Mouse (Mus musculus): ENCODE results near the gene Hist1h3a. TPM values are rescaled to one million over a fixed set of nuclear protein-coding genes. Genes with fewer than 3 reads are reported as not detected.

Hist1h3a gene
- polyA plus RNA-seq, 1 experiment, result 6.6 TPM

DNA sequence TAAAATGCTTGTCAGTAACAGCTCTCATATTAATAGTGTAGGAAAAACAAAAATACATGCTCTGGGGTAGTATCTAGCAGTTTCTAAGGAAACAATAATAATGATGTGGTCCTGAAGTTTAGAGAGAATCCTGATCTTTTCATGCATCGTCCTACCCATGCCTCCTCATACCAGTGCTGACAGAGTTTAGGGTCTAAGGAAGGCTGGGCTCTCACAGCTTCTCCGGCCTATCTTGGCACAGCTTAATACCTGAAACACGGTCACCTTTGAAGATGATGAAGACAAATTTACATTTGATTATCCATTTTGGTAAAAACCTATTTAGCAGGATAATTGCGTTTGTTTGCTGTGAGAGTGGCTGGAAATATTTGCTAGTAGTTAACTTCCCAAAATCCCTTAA, 18.2 kb downstream of the Hist1h3a start:
- Histone ChIP-seq H3K36me3 (replicated peaks; ENCODE audit: low read length) (no peaks in the 10 kb centered on the region), H3K27me3 (replicated peaks) (no peaks in the 10 kb centered on the region), H3K4me3 (replicated peaks) (peak overlapping the region; percentile 67), H3K9me3 (no peaks in the 10 kb centered on the region), H3K4me1 (peaks cover 46% of the 10 kb centered on the region)
- TF ChIP-seq FLI1 (IDR thresholded peaks at IDR 0.05; ENCODE audit: low read length) (no peak), GATA1 (IDR thresholded peaks at IDR 0.05; ENCODE audit: borderline replicate concordance, low read length) (no peak)

DNA sequence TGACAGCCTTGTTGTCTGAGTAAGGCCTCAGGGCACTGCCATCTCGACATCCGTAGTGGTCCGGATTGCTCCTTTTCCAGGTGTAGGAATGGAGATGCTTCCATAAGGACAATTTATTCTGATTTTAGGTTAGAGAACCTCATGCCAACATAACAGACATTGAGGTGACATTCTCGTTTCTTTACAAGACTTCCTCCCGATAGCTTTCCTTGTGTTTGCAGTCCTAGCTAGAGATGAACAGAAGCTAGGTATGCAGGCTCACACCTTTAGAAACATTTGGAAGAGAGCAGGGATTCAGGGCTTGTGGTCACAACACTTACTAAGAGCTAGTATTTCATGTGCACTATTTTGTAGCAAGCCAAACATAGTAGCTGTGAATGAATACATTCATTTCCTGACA, 19.0 kb downstream of the Hist1h3a start:
- TF ChIP-seq FLI1 (IDR thresholded peaks at IDR 0.05; ENCODE audit: low read length) (no peak), GATA1 (IDR thresholded peaks at IDR 0.05; ENCODE audit: borderline replicate concordance, low read length) (no peak)
- no peaks in the 10 kb centered on the region for H3K9me3 ChIP-seq
- no peaks in the 10 kb centered on the region for H3K27me3 ChIP-seq (replicated peaks)
- peaks cover 40% of the 10 kb centered on the region for H3K4me1 ChIP-seq
- no peak overlapping the region for H3K4me3 ChIP-seq (replicated peaks)
- no peaks in the 10 kb centered on the region for H3K36me3 ChIP-seq (replicated peaks; ENCODE audit: low read length)

DNA sequence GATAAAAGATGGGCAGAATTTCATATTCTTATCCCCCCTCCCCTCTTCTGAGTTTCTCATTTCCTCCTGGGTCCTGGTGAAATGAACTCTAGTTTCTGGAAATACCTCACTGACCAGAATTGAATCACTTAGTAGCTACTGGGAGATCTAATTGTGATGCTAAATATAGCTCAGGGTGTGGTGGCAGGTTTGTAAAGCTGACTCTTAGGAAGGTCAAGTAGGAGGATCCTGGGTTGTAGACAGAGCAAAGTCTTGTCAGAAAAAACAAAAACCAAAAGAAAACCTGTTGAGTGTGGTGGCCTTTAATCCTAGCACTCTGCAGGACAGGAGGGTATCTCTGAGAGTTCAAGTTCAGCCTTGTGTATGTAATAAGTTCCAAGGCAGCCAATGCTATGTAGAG, 20.2 kb downstream of the Hist1h3a start:
- H3K27me3 ChIP-seq (replicated peaks), result no peaks in the 10 kb centered on the region
- TF ChIP-seq GATA1 (IDR thresholded peaks at IDR 0.05; ENCODE audit: borderline replicate concordance, low read length) (no peak), FLI1 (IDR thresholded peaks at IDR 0.05; ENCODE audit: low read length) (no peak)

DNA sequence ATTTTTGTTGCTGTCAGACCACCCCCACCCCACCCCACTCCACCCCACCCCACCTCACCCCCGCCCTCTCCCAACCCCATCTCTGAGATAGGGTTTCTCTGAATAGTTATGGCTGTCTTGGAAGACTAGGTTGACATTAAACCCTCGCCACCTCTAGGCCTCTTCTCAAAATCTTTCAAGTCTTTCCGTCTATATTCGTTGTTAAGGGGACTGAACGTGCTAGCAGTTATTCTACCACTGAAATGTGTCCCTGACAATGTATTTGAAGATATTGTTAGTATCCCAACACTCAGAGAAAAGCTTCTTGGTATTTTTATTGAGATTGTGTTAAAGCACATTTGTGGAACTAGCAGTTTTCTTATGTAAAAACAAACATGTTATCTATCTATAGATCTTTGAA, 21.3 kb downstream of the Hist1h3a start:
- TF ChIP-seq FLI1 (IDR thresholded peaks at IDR 0.05; ENCODE audit: low read length), result no peak
- no peak for TF ChIP-seq GATA1 (IDR thresholded peaks at IDR 0.05; ENCODE audit: borderline replicate concordance, low read length)
- Histone ChIP-seq H3K27me3 (replicated peaks) (no peaks in the 10 kb centered on the region), H3K36me3 (replicated peaks; ENCODE audit: low read length) (no peaks in the 10 kb centered on the region), H3K4me1 (peaks cover 35% of the 10 kb centered on the region), H3K9me3 (no peaks in the 10 kb centered on the region), H3K4me3 (replicated peaks) (peak overlapping the region; percentile 95)

More for the DNA sequence above, 20.2 kb downstream of the Hist1h3a start:
- Histone ChIP-seq H3K9me3 (no peaks in the 10 kb centered on the region), H3K36me3 (replicated peaks; ENCODE audit: low read length) (no peaks in the 10 kb centered on the region), H3K4me3 (replicated peaks) (peak overlapping the region; percentile 14), H3K4me1 (peaks cover 36% of the 10 kb centered on the region)

- no peaks in the 10 kb centered on the region for H3K27me3 ChIP-seq (replicated peaks)
- no peaks in the 10 kb centered on the region for H3K36me3 ChIP-seq (replicated peaks; ENCODE audit: low read length)
- TF ChIP-seq FLI1 (IDR thresholded peaks at IDR 0.05; ENCODE audit: low read length) (no peak), GATA1 (IDR thresholded peaks at IDR 0.05; ENCODE audit: borderline replicate concordance, low read length) (no peak)
- H3K4me1 ChIP-seq, result peaks cover 35% of the 10 kb centered on the region
- H3K4me3 ChIP-seq (replicated peaks), result peak overlapping the region; percentile 95
- H3K9me3 ChIP-seq, result no peaks in the 10 kb centered on the region
These were observed 21.8 kb downstream of the Hist1h3a start for GRCm38 (mm10) chr13:23740256-23740840.

DNA sequence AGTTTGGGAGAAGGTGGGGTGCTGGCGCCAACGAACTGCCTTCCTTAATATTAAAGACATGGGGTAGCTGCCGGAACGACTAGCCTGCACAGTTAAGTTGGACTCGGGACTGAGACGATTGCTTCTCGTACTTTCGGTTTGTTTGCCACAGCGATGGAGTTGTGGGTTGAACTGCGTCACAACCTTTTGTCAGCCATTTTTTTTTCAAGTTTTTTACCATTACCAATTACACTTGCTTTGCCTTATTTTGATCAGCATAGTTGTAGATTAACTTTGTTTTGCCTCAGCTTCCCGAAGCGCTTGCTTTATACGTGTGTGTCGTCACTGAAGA, 22.3 kb downstream of the Hist1h3a start:
- Histone ChIP-seq H3K27me3 (replicated peaks) (no peaks in the 10 kb centered on the region), H3K9me3 (no peaks in the 10 kb centered on the region), H3K36me3 (replicated peaks; ENCODE audit: low read length) (no peaks in the 10 kb centered on the region), H3K4me3 (replicated peaks) (peak overlapping the region; percentile 95), H3K4me1 (peaks cover 35% of the 10 kb centered on the region)
- TF ChIP-seq FLI1 (IDR thresholded peaks at IDR 0.05; ENCODE audit: low read length) (no peak), GATA1 (IDR thresholded peaks at IDR 0.05; ENCODE audit: borderline replicate concordance, low read length) (no peak)

GRCm38 (mm10) chr13:23739069-23739921, 22.9 kb downstream of the Hist1h3a start:
- peak overlapping the region; percentile 95 for H3K4me3 ChIP-seq (replicated peaks)
- H3K9me3 ChIP-seq, result no peaks in the 10 kb centered on the region
- H3K27me3 ChIP-seq (replicated peaks), result no peaks in the 10 kb centered on the region
- H3K36me3 ChIP-seq (replicated peaks; ENCODE audit: low read length), result no peaks in the 10 kb centered on the region
- TF ChIP-seq GATA1 (IDR thresholded peaks at IDR 0.05; ENCODE audit: borderline replicate concordance, low read length) (no peak), FLI1 (IDR thresholded peaks at IDR 0.05; ENCODE audit: low read length) (no peak)
- H3K4me1 ChIP-seq, result peaks cover 30% of the 10 kb centered on the region

- TF ChIP-seq GATA1 (IDR thresholded peaks at IDR 0.05; ENCODE audit: borderline replicate concordance, low read length), result no peak
- no peak for TF ChIP-seq FLI1 (IDR thresholded peaks at IDR 0.05; ENCODE audit: low read length)
- Histone ChIP-seq H3K36me3 (replicated peaks; ENCODE audit: low read length) (no peaks in the 10 kb centered on the region), H3K4me3 (replicated peaks) (peak within 1 kb of the TSS; percentile 95), H3K27me3 (replicated peaks) (no peaks in the 10 kb centered on the region), H3K4me1 (peaks cover 25% of the 10 kb centered on the region), H3K9me3 (no peaks in the 10 kb centered on the region)
These were observed 23.5 kb downstream of the Hist1h3a start, which contains the start of gene Hist1h1c for GRCm38 (mm10) chr13:23738677-23739068. Gene Hist1h1c, plus strand, starts transcription at chr13:23738808.

GRCm38 (mm10) chr13:23738041-23738440, 24.1 kb downstream of the Hist1h3a start:
- Histone ChIP-seq H3K27me3 (replicated peaks) (no peaks in the 10 kb centered on the region), H3K4me3 (replicated peaks) (peak overlapping the region; percentile 95), H3K36me3 (replicated peaks; ENCODE audit: low read length) (no peaks in the 10 kb centered on the region), H3K9me3 (no peaks in the 10 kb centered on the region), H3K4me1 (peaks cover 23% of the 10 kb centered on the region)
- TF ChIP-seq FLI1 (IDR thresholded peaks at IDR 0.05; ENCODE audit: low read length) (no peak), GATA1 (IDR thresholded peaks at IDR 0.05; ENCODE audit: borderline replicate concordance, low read length) (no peak)

DNA sequence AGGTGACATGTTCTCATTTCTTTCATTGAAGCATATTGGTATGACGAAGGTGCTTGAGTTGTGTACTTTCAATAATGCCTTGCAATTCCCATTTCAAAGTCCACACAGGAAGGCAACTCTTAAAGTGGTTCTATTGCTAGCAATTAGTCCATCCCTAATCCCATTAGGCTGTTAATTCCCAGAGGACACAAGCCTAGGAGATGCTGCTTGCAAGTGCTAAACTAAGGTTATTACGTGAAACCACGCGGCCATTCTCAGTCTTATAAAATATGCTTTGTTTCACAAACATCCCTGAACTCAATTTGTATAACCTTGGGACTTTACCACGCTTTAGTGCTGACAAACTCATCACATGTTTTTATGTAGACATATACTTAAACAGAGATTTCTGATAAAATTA, 25.1 kb downstream of the Hist1h3a start:
- H3K36me3 ChIP-seq (replicated peaks; ENCODE audit: low read length), result no peaks in the 10 kb centered on the region
- H3K27me3 ChIP-seq (replicated peaks), result no peaks in the 10 kb centered on the region
- TF ChIP-seq GATA1 (IDR thresholded peaks at IDR 0.05; ENCODE audit: borderline replicate concordance, low read length), result no peak
- no peak for TF ChIP-seq FLI1 (IDR thresholded peaks at IDR 0.05; ENCODE audit: low read length)
- no peak overlapping the region for H3K4me3 ChIP-seq (replicated peaks)
- no peaks in the 10 kb centered on the region for H3K9me3 ChIP-seq
- peaks cover 20% of the 10 kb centered on the region for H3K4me1 ChIP-seq
